Mouse (Mus musculus): ENCODE results near the gene Cenpp. TPM values are rescaled to one million over a fixed set of nuclear protein-coding genes. Genes with fewer than 3 reads are reported as not detected.

Gene Cenpp
- total RNA-seq (2014; rRNA removed; ENCODE audit: low replicate concordance): 2.1 and 15.8 TPM in 2 replicates
- 16.1 and 16.2 TPM in 2 replicates for polyA plus RNA-seq (2015; fragmentation: Nextera tagmentation; extraction: Ambion mirVana)

GRCm38 (mm10) chr13:49652481-49653179, at the start of gene Cenpp, which contains the start of gene Nol8:
Gene Cenpp, minus strand, starts transcription at chr13:49652785.
Gene Nol8, plus strand, starts transcription at chr13:49653078.
- WGBS: under 1% methylated on average over 54 of the region's 68 CpGs
- peak; percentile 99 for ATAC-seq (ENCODE audit: insufficient read depth, low read depth)

GRCm38 (mm10) chr13:49691056-49691455, 38.5 kb upstream of the Cenpp start:
- peaks cover 64% of the 10 kb centered on the region for H3K36me3 ChIP-seq (replicated peaks; ENCODE audit: control insufficient read depth, insufficient read depth, low read length)
- 92% methylated on average over 5 of the region's 5 CpGs for WGBS
- TF ChIP-seq CTCF (IDR thresholded peaks at IDR 0.05; ENCODE audit: low read depth) (no peak), EP300 (IDR thresholded peaks at IDR 0.05; ENCODE audit: low read depth) (no peak)

More at GRCm38 (mm10) chr13:49652481-49653179, at the start of gene Cenpp, which contains the start of gene Nol8:
- Histone ChIP-seq H3K36me3 (replicated peaks; ENCODE audit: control insufficient read depth, insufficient read depth, low read length) (peaks cover 14% of the 10 kb centered on the region), H3K4me2 (ENCODE audit: low read depth, low read length) (peak within 1 kb of the TSS; percentile 98), H3K9me3 (replicated peaks; ENCODE audit: control insufficient read depth, low read length) (no peaks in the 10 kb centered on the region), H3K27ac (ENCODE audit: low read depth) (peak within 1 kb of the TSS; percentile 77), H3K27me3 (ENCODE audit: control insufficient read depth, insufficient read depth, low read length) (no peaks in the 10 kb centered on the region), H3K9ac (replicated peaks; ENCODE audit: low read depth, low read length) (peak within 1 kb of the TSS; percentile 44), H3K4me3 (ENCODE audit: low read depth, low read length) (peak within 1 kb of the TSS; percentile 69), H3K4me1 (ENCODE audit: control insufficient read depth, insufficient read depth) (peaks cover 14% of the 10 kb centered on the region)
- DNase-seq (ENCODE audit: low spot score): peak; percentile 98
- TF ChIP-seq EP300 (IDR thresholded peaks at IDR 0.05; ENCODE audit: low read depth): no peak; the same call in 1 of the 2 replicates
- TF ChIP-seq CTCF (IDR thresholded peaks at IDR 0.05; ENCODE audit: low read depth): no peak

GRCm38 (mm10) chr13:49684266-49684665, 31.7 kb upstream of the Cenpp start:
- Histone ChIP-seq H3K4me2 (ENCODE audit: low read depth, low read length) (no peak overlapping the region), H3K4me3 (ENCODE audit: low read depth, low read length) (no peak overlapping the region), H3K27ac (ENCODE audit: low read depth) (no peak overlapping the region), H3K4me1 (ENCODE audit: control insufficient read depth, insufficient read depth) (peaks cover 16% of the 10 kb centered on the region; the same call in 1 of the 2 replicates), H3K9me3 (replicated peaks; ENCODE audit: control insufficient read depth, low read length) (no peaks in the 10 kb centered on the region), H3K27me3 (ENCODE audit: control insufficient read depth, insufficient read depth, low read length) (no peaks in the 10 kb centered on the region), H3K36me3 (replicated peaks; ENCODE audit: control insufficient read depth, insufficient read depth, low read length) (peaks cover 21% of the 10 kb centered on the region; the same call in 1 of the 2 replicates), H3K9ac (replicated peaks; ENCODE audit: low read depth, low read length) (no peak overlapping the region)
- no peak for TF ChIP-seq EP300 (IDR thresholded peaks at IDR 0.05; ENCODE audit: low read depth)
- TF ChIP-seq CTCF (IDR thresholded peaks at IDR 0.05; ENCODE audit: low read depth): no peak
- 74% methylated on average over 4 of the region's 4 CpGs for WGBS
- DNase-seq (ENCODE audit: low spot score) (no peak), ATAC-seq (ENCODE audit: insufficient read depth, low read depth) (no peak)

More at GRCm38 (mm10) chr13:49691056-49691455, 38.5 kb upstream of the Cenpp start:
- H3K9ac ChIP-seq (replicated peaks; ENCODE audit: low read depth, low read length): no peak overlapping the region
- no peak overlapping the region for H3K4me2 ChIP-seq (ENCODE audit: low read depth, low read length)
- no peaks in the 10 kb centered on the region for H3K9me3 ChIP-seq (replicated peaks; ENCODE audit: control insufficient read depth, low read length)
- no peaks in the 10 kb centered on the region for H3K27me3 ChIP-seq (ENCODE audit: control insufficient read depth, insufficient read depth, low read length)
- H3K4me1 ChIP-seq (ENCODE audit: control insufficient read depth, insufficient read depth): no peaks in the 10 kb centered on the region
- H3K4me3 ChIP-seq (ENCODE audit: low read depth, low read length): no peak overlapping the region
- H3K27ac ChIP-seq (ENCODE audit: low read depth): no peak overlapping the region
- DNase-seq (ENCODE audit: low spot score) (no peak), ATAC-seq (ENCODE audit: insufficient read depth, low read depth) (no peak)

DNA sequence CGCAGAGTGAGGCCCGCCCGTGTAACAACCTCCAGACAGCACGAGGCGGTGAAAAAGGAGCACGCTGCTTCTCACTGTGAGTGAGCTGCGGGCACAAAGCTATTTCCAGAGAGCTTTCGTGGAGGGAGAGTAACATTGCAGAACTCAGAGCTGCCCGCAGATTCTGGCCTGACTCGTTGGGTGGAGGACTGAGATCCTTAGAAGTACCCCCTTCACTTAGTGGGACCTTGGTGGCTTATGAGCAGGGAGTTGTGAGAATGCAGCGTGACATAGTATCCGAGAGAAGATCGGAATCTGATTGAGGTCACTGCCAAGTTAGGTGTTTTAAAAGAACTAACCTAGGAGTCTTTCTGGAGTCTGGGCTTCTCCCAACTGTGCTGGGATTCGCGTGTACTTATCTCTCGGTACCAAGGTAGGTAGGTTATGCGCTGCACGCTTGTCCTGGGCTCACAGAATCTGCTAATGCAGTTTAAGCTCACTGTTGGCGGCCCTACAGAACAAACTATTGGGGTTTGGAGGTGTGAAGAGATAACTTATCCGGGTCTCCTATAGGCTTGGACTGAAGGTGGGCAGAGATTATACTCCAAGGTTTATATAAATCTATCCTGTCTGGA, 29.8 kb upstream of the Cenpp start:
- peaks cover 12% of the 10 kb centered on the region; the same call in 1 of the 2 replicates for H3K36me3 ChIP-seq (replicated peaks; ENCODE audit: control insufficient read depth, insufficient read depth, low read length)
- peak overlapping the region; percentile 72 for H3K4me2 ChIP-seq (ENCODE audit: low read depth, low read length)
- WGBS: under 1% methylated on average over 20 of the region's 20 CpGs
- ATAC-seq (ENCODE audit: insufficient read depth, low read depth) (peak; percentile 54), DNase-seq (ENCODE audit: low spot score) (no peak)
- H3K9ac ChIP-seq (replicated peaks; ENCODE audit: low read depth, low read length): peak overlapping the region; percentile 76
- H3K9me3 ChIP-seq (replicated peaks; ENCODE audit: control insufficient read depth, low read length): no peaks in the 10 kb centered on the region
- H3K27me3 ChIP-seq (ENCODE audit: control insufficient read depth, insufficient read depth, low read length): no peaks in the 10 kb centered on the region
- peak overlapping the region; percentile 81 for H3K4me3 ChIP-seq (ENCODE audit: low read depth, low read length)
- TF ChIP-seq EP300 (IDR thresholded peaks at IDR 0.05; ENCODE audit: low read depth): no peak
- no peak for TF ChIP-seq CTCF (IDR thresholded peaks at IDR 0.05; ENCODE audit: low read depth)
- H3K27ac ChIP-seq (ENCODE audit: low read depth): peak overlapping the region; percentile 73
- H3K4me1 ChIP-seq (ENCODE audit: control insufficient read depth, insufficient read depth): peaks cover 16% of the 10 kb centered on the region; the same call in 1 of the 2 replicates

GRCm38 (mm10) chr13:49681351-49682232, 29.0 kb upstream of the Cenpp start, which contains the start of gene Iars:
Gene Iars, plus strand, starts transcription at chr13:49682100.
- no peaks in the 10 kb centered on the region for H3K9me3 ChIP-seq (replicated peaks; ENCODE audit: control insufficient read depth, low read length)
- WGBS: 4% methylated on average over 26 of the region's 26 CpGs

More at GRCm38 (mm10) chr13:49681351-49682232, 29.0 kb upstream of the Cenpp start, which contains the start of gene Iars:
- H3K9ac ChIP-seq (replicated peaks; ENCODE audit: low read depth, low read length): peak within 1 kb of the TSS; percentile 76
- DNase-seq (ENCODE audit: low spot score) (peak; percentile 94), ATAC-seq (ENCODE audit: insufficient read depth, low read depth) (peak; percentile 100)
- peak within 1 kb of the TSS; percentile 72 for H3K4me2 ChIP-seq (ENCODE audit: low read depth, low read length)
- TF ChIP-seq CTCF (IDR thresholded peaks at IDR 0.05; ENCODE audit: low read depth) (no peak), EP300 (IDR thresholded peaks at IDR 0.05; ENCODE audit: low read depth) (peak; percentile 74; the same call in 1 of the 2 replicates)
- H3K4me3 ChIP-seq (ENCODE audit: low read depth, low read length): peak within 1 kb of the TSS; percentile 81
- peaks cover 16% of the 10 kb centered on the region; the same call in 1 of the 2 replicates for H3K4me1 ChIP-seq (ENCODE audit: control insufficient read depth, insufficient read depth)
- H3K27me3 ChIP-seq (ENCODE audit: control insufficient read depth, insufficient read depth, low read length): no peaks in the 10 kb centered on the region
- peaks cover 16% of the 10 kb centered on the region for H3K36me3 ChIP-seq (replicated peaks; ENCODE audit: control insufficient read depth, insufficient read depth, low read length)
- H3K27ac ChIP-seq (ENCODE audit: low read depth): peak within 1 kb of the TSS; percentile 73
